Mouse (Mus musculus): Measurements from ENCODE around the gene Ttc16.

Ttc16 gene

GRCm38 (mm10) chr2:32712934-32713817 is 62.3 kb downstream of the Ttc16 start, which contains the start of gene Cdk9:
TSS of gene Cdk9 (minus strand) at chr2:32713076.
- DNase-seq: peak; percentile 93

GRCm38 (mm10) chr2:32712586-32712933 is 62.9 kb downstream of the Ttc16 start:
- peak; percentile 92 for DNase-seq

GRCm38 (mm10) chr2:32712108-32712551 is 63.3 kb downstream of the Ttc16 start:
- peak; percentile 82 for DNase-seq

- DNase-seq: no peak
Observed at GRCm38 (mm10) chr2:32711301-32712056, 64.0 kb downstream of the Ttc16 start.

DNA sequence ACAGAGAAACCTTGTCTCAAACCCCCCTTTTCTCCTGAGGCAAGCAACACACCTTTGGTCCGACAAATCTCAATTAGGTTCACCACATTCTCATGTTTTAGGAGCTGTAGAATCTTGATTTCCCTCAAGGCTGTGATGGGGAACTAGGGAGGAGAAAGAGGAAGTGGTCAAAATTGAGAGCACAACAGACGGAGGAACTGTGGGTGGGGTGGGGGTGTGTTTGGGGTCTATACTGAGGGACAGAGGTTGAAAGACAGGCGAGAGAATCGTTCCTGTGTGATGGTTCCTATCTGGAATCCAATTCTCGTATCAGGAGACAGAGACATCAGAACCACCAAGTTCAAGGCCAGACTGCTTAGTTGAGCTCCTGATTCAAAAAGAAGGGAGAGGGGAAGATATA is 65.0 kb downstream of the Ttc16 start:
- no peak for DNase-seq

DNA sequence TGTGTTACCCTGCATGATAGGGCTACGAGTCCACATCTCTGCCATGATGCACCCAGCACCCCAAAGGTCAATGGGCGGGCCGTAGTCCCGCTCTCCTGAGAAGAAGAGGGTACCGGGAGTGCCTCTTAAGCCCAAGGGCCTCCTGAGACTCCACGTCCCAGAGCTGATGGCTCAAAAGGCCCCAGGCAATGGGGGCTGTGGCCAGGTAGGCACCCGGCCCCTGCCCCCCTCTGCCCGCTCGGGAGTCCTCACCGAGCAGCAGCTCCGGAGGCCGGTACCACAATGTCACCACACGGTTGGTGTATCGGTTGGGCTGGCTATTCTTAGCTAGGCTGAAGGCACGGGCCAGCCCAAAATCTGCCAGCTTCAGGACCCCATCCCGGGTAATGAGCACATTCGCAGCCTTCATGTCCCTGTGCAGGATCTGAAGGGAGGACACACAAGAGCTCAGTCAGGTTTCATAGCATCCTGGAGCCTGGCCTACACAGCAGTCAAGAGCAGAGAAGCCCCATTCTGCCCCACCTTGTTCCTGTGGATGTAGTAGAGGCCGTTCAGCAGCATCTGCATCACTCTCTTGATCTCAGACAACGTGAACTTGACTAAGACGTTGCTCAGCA is 65.8 kb downstream of the Ttc16 start:
- no peak for DNase-seq

GRCm38 (mm10) chr2:32708643-32709042 is 66.8 kb downstream of the Ttc16 start:
- DNase-seq: no peak
